Mouse (Mus musculus) lung, postnatal 0 days (tissue): ENCODE measurements at regions not wholly inside any gene's neighbourhood (a gene's known extent, or its start where the extent isn't known, plus 50 kb on each side); places are given as distances from the start of the nearest gene placed in this dataset.

Experiments used
- ATAC-seq: fragments of 200-750 bp; cut with Nextera tagmentation; 2 replicates; pipeline ENCODE4 v1.8.0; 2017; ENCODE audit warnings: moderate library complexity
- DNase-seq: peaks from one replicate; pipeline ENCODE4 v3.0.0-alpha.2; 2016; ENCODE audit warnings: low spot score
- H3K27ac ChIP-seq: fragments of 300-500 bp; sonication (generic); 2 replicates; pipeline ENCODE4 v1.5.1; 2014; ENCODE audit warnings: antibody characterized with exemption, mild to moderate bottlenecking, low read length, mixed read lengths
- H3K27me3 ChIP-seq: fragments of 300-500 bp; sonication (generic); replicated peaks from 2 replicates; pipeline ENCODE4 v1.6.1; 2014; ENCODE audit warnings: low read length, mixed read lengths; ENCODE audit not compliant: insufficient read depth
- H3K36me3 ChIP-seq: fragments of 300-500 bp; sonication (generic); 2 replicates; pipeline ENCODE4 v1.6.1; 2014; ENCODE audit warnings: low read length, mixed read lengths; ENCODE audit not compliant: insufficient read depth
- H3K4me1 ChIP-seq: fragments of 300-500 bp; sonication (generic); 2 replicates; pipeline ENCODE4 v1.6.1; 2014; ENCODE audit warnings: antibody characterized with exemption, low read depth, low read length, mixed read lengths; ENCODE audit not compliant: insufficient read depth
- H3K4me2 ChIP-seq: fragments of 300-500 bp; sonication (generic); replicated peaks from 2 replicates; pipeline ENCODE4 v1.6.1; 2014; ENCODE audit warnings: low read depth, mild to moderate bottlenecking, low read length, moderate library complexity, mixed read lengths
- H3K4me3 ChIP-seq: fragments of 300-500 bp; sonication (generic); 2 replicates; pipeline ENCODE4 v1.5.1; 2014; ENCODE audit warnings: low read depth, low read length
- H3K9ac ChIP-seq: fragments of 300-500 bp; sonication (generic); replicated peaks from 2 replicates; pipeline ENCODE4 v1.6.1; 2014; ENCODE audit warnings: low read depth, mild to moderate bottlenecking
- H3K9me3 ChIP-seq: fragments of 300-500 bp; sonication (generic); 2 replicates; pipeline ENCODE4 v1.6.1; 2016; ENCODE audit warnings: low read length, mixed read lengths
- CTCF ChIP-seq: IDR thresholded peaks from 2 replicates; pipeline ENCODE4 v1.5.1; 2016; ENCODE audit warnings: antibody characterized with exemption, mild to moderate bottlenecking
- EP300 ChIP-seq: IDR thresholded peaks from 2 replicates; pipeline ENCODE4 v1.6.1; 2016; ENCODE audit warnings: antibody characterized with exemption, mild to moderate bottlenecking, control low read depth
- WGBS: fragments of 180-500 bp; shearing (Covaris S2); extraction: QIAGEN DNeasy Blood & Tissue Kit; methylation state at CpG from one replicate; pipeline ENCODE4 v1.1.7; 2014; 5-methylcytosine and 5-hydroxymethylcytosine counted together

- ATAC-seq, result no peak
- no peaks in the 10 kb centered on the region for H3K27me3 ChIP-seq
- H3K36me3 ChIP-seq, result no peaks in the 10 kb centered on the region
- no peak for TF ChIP-seq CTCF
- no peak for TF ChIP-seq EP300
- no peak overlapping the region for H3K4me3 ChIP-seq
- no peak for DNase-seq
- H3K9ac ChIP-seq, result no peak overlapping the region
- no peak overlapping the region for H3K27ac ChIP-seq
- no peaks in the 10 kb centered on the region for H3K9me3 ChIP-seq
- H3K4me1 ChIP-seq, result no peaks in the 10 kb centered on the region
- H3K4me2 ChIP-seq, result no peak overlapping the region
- 88% methylated on average over 5 of the region's 5 CpGs for WGBS
These were observed 267.7 kb upstream of the Nmur2 start for GRCm38 (mm10) chr11:56308383-56309105.

- Histone ChIP-seq H3K9me3 (no peaks in the 10 kb centered on the region), H3K4me1 (no peaks in the 10 kb centered on the region), H3K36me3 (no peaks in the 10 kb centered on the region), H3K4me3 (no peak overlapping the region), H3K27ac (no peak overlapping the region), H3K4me2 (no peak overlapping the region), H3K27me3 (no peaks in the 10 kb centered on the region), H3K9ac (no peak overlapping the region)
- WGBS, result 27% methylated on average over 3 of the region's 3 CpGs
- DNase-seq (no peak), ATAC-seq (no peak)
- TF ChIP-seq EP300 (no peak), CTCF (peak; percentile 42)
These were observed 266.2 kb upstream of the Nmur2 start for GRCm38 (mm10) chr11:56307051-56307450.

- 46% methylated on average over 13 of the region's 13 CpGs for WGBS
These were observed 250.1 kb upstream of the Nmur2 start for GRCm38 (mm10) chr11:56290651-56291578.

DNA sequence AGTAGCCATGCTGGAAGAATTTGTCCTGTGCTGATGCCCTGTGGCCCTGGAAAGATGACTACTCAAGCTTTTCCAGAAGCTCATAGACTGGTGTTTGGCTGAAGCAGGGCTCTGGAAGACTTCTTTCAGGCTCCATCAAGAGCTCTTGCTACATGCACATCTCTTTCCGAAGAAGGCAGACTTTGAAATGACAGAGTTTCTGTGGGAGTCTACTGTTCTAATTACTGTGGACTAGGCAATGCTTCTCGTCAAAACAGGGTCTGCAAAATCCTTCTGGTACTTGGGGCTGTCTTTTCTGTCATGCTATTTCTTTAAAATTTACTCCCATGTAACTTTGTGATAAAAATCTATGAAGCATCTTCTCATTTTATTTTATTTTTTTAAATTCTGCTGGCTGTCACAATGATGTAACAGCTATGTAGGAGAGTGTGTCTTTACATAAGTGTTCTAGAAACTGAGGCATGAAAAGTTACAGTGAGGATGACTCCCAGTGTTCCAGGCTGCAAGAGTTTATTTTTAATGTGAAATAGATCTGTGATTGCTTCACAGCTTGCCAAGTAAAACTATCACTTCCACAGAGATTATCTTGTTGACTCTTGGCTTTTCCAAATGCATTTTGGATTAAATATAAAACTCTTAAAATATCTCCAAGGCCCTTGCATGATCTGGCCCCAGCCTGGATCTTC is 244.9 kb upstream of the Nmur2 start:
- ATAC-seq, result no peak
- H3K4me2 ChIP-seq, result no peak overlapping the region
- no peak overlapping the region for H3K9ac ChIP-seq
- no peaks in the 10 kb centered on the region for H3K36me3 ChIP-seq
- H3K27me3 ChIP-seq, result no peaks in the 10 kb centered on the region
- no peaks in the 10 kb centered on the region for H3K9me3 ChIP-seq
- TF ChIP-seq EP300, result no peak
- TF ChIP-seq CTCF, result no peak
- H3K4me3 ChIP-seq, result no peak overlapping the region
- no peak overlapping the region for H3K27ac ChIP-seq
- 57% methylated on average over 2 of the region's 2 CpGs for WGBS
- DNase-seq, result peak; percentile 9
- H3K4me1 ChIP-seq, result no peaks in the 10 kb centered on the region

More at GRCm38 (mm10) chr11:56290651-56291578, 250.1 kb upstream of the Nmur2 start:
- H3K27me3 ChIP-seq, result no peaks in the 10 kb centered on the region
- ATAC-seq, result no peak
- DNase-seq, result no peak
- H3K27ac ChIP-seq, result no peak overlapping the region
- no peaks in the 10 kb centered on the region for H3K4me1 ChIP-seq
- no peaks in the 10 kb centered on the region for H3K36me3 ChIP-seq
- TF ChIP-seq CTCF (no peak), EP300 (no peak)
- H3K9ac ChIP-seq, result no peak overlapping the region
- no peak overlapping the region for H3K4me3 ChIP-seq
- H3K9me3 ChIP-seq, result no peaks in the 10 kb centered on the region
- H3K4me2 ChIP-seq, result no peak overlapping the region

DNA sequence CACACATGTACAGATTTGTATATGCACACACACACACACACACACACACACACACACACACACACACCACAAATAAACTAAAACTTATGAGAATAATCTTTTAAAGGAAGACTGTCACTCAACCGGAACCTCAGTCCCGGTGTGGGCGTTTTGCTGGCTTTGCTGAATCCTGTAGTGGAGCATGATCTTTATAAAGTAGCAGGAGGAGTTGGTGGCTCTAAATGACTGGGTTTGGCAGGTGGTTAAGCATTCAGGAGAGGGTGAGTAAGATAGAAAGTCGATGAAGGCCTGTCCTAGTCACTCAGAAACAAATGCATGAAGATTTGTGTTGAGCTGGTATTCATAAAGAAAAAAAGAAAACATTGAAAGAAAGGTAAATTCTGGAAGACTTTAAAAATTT is 240.4 kb upstream of the Nmur2 start:
- DNase-seq, result no peak
- TF ChIP-seq EP300 (no peak), CTCF (no peak)
- Histone ChIP-seq H3K4me2 (no peak overlapping the region), H3K36me3 (no peaks in the 10 kb centered on the region), H3K4me1 (no peaks in the 10 kb centered on the region), H3K9me3 (no peaks in the 10 kb centered on the region), H3K27ac (no peak overlapping the region), H3K9ac (no peak overlapping the region), H3K4me3 (no peak overlapping the region), H3K27me3 (no peaks in the 10 kb centered on the region)
- no peak for ATAC-seq
- WGBS, result 80% methylated on average over 4 of the region's 4 CpGs

GRCm38 (mm10) chr11:56280216-56280615 is 239.4 kb upstream of the Nmur2 start:
- no peak overlapping the region for H3K4me2 ChIP-seq
- TF ChIP-seq CTCF (peak; percentile 16; the same call in 1 of the 2 replicates), EP300 (no peak)
- no peak overlapping the region for H3K4me3 ChIP-seq
- peak; percentile 21 for DNase-seq
- no peaks in the 10 kb centered on the region for H3K27me3 ChIP-seq
- no peak overlapping the region for H3K27ac ChIP-seq
- H3K4me1 ChIP-seq, result no peaks in the 10 kb centered on the region
- H3K9ac ChIP-seq, result no peak overlapping the region
- no peaks in the 10 kb centered on the region for H3K9me3 ChIP-seq
- H3K36me3 ChIP-seq, result no peaks in the 10 kb centered on the region
- peak; percentile 30 for ATAC-seq
- WGBS, result 43% methylated on average over 2 of the region's 2 CpGs
